Mouse (Mus musculus) CH12.LX (cell line): Measurements from ENCODE around the gene Top3a. TPM values are rescaled to one million over a fixed set of nuclear protein-coding genes. Genes with fewer than 3 reads are reported as not detected.

Experiments
- DNase-seq: peaks from one replicate; pipeline ENCODE4 v3.0.0-alpha.2; 2013; ENCODE audit errors: extremely low read depth
- H3K27ac ChIP-seq: 2 replicates; pipeline ENCODE4 v1.5.1; 2012; ENCODE audit warnings: low read depth, mild to moderate bottlenecking, control low read depth, moderate library complexity; ENCODE audit not compliant: insufficient read depth
- H3K27me3 ChIP-seq: replicated peaks from 2 replicates; pipeline ENCODE3; 2012; ENCODE audit warnings: inconsistent platforms
- H3K36me3 ChIP-seq, 2 experiments: replicated peaks in 1 of 2; 2 replicates each; pipeline versions ENCODE3 to v1.6.1; 2012; ENCODE audit warnings: inconsistent platforms in 1 of 2, low read length in 1 of 2, mild to moderate bottlenecking in 1 of 2, mixed read lengths in 1 of 2, moderate library complexity in 1 of 2; ENCODE audit not compliant: control insufficient read depth in 1 of 2, insufficient read depth in 1 of 2
- H3K4me1 ChIP-seq, 2 experiments: 2 replicates each; pipeline ENCODE4 v1.6.1; 2012; ENCODE audit warnings: inconsistent platforms in 1 of 2, moderate library complexity in 1 of 2; ENCODE audit not compliant: insufficient read depth in 2 of 2, control insufficient read depth in 1 of 2
- H3K4me2 ChIP-seq: 2 replicates; pipeline ENCODE4 v1.6.1; 2012; ENCODE audit warnings: low read depth, mild to moderate bottlenecking, control low read depth; ENCODE audit not compliant: poor library complexity, insufficient read depth, severe bottlenecking
- H3K4me3 ChIP-seq, 3 experiments: fragments of 150-350 bp in 1 of 3; sonication (generic) in 1 of 3; replicated peaks in 1 of 3; 2 replicates each; pipeline versions ENCODE3 to v1.5.1; 2011 to 2012; ENCODE audit warnings: low read depth in 2 of 3, low read length in 2 of 3, mild to moderate bottlenecking in 2 of 3, moderate library complexity in 2 of 3, control low read depth in 1 of 3, improper control_type of control experiment in 1 of 3, inconsistent platforms in 1 of 3, mixed read lengths in 1 of 3; ENCODE audit not compliant: poor library complexity in 1 of 3
- H3K79me2 ChIP-seq: replicated peaks from 2 replicates; pipeline ENCODE4 v1.6.1; 2012; ENCODE audit warnings: mild to moderate bottlenecking, moderate library complexity; ENCODE audit not compliant: control insufficient read depth, poor library complexity, insufficient read depth, severe bottlenecking; ENCODE audit errors: extremely low read depth
- H3K9ac ChIP-seq: 2 replicates; pipeline ENCODE4 v1.6.1; 2012; ENCODE audit warnings: low read depth, mild to moderate bottlenecking, control low read depth, moderate library complexity; ENCODE audit not compliant: insufficient read depth
- H3K9me3 ChIP-seq: replicated peaks from 2 replicates; pipeline ENCODE3; 2012; ENCODE audit warnings: low read length, inconsistent platforms, mixed read lengths
- BHLHE40 ChIP-seq: IDR thresholded peaks from 2 replicates; pipeline ENCODE4 v1.6.1; 2011; ENCODE audit warnings: mild to moderate bottlenecking, low read depth, low read length, improper control_type of control experiment
- CHD2 ChIP-seq: IDR thresholded peaks from 2 replicates; pipeline ENCODE4 v1.6.1; 2011; ENCODE audit warnings: low read length, improper control_type of control experiment
- CTCF ChIP-seq, 2 experiments: IDR thresholded peaks in 1 of 2; conservative IDR thresholded peaks in 1 of 2; 2 replicates each; pipeline ENCODE4 v1.5.1; 2011 to 2012; ENCODE audit warnings: low read depth in 2 of 2, low read length in 2 of 2, improper control_type of control experiment in 1 of 2, inconsistent platforms in 1 of 2, mild to moderate bottlenecking in 1 of 2, moderate library complexity in 1 of 2
- E2F4 ChIP-seq: IDR thresholded peaks from 2 replicates; pipeline ENCODE4 v1.6.1; 2011; ENCODE audit warnings: low read depth, low read length, improper control_type of control experiment; ENCODE audit not compliant: insufficient replicate concordance
- ELF1 ChIP-seq: IDR thresholded peaks from 2 replicates; pipeline ENCODE4 v1.6.1; 2014; ENCODE audit warnings: low read depth, mild to moderate bottlenecking, inconsistent platforms, low read length, improper control_type of control experiment
- ETS1 ChIP-seq: conservative IDR thresholded peaks from 2 replicates; pipeline ENCODE4 v1.6.1; 2012; ENCODE audit warnings: low read depth, mild to moderate bottlenecking, inconsistent platforms, low read length, improper control_type of control experiment, moderate library complexity
- GABPA ChIP-seq: IDR thresholded peaks from 2 replicates; pipeline ENCODE4 v1.6.1; 2012; ENCODE audit warnings: low read depth, low read length, improper control_type of control experiment, inconsistent platforms; ENCODE audit not compliant: insufficient replicate concordance
- HCFC1 ChIP-seq: IDR thresholded peaks from 2 replicates; pipeline ENCODE4 v1.6.1; 2012; ENCODE audit warnings: low read depth, mild to moderate bottlenecking, inconsistent platforms, low read length, improper control_type of control experiment
- JUN ChIP-seq: IDR thresholded peaks from 2 replicates; pipeline ENCODE4 v1.6.1; 2011; ENCODE audit warnings: low read depth, mild to moderate bottlenecking, low read length, improper control_type of control experiment, moderate library complexity; ENCODE audit not compliant: insufficient read depth
- KAT2A ChIP-seq: IDR thresholded peaks from 2 replicates; pipeline ENCODE4 v1.6.1; 2012; ENCODE audit warnings: low read length, improper control_type of control experiment, inconsistent platforms; ENCODE audit not compliant: insufficient replicate concordance
- MAFK ChIP-seq: IDR thresholded peaks from 2 replicates; pipeline ENCODE4 v1.6.1; 2011; ENCODE audit warnings: low read length, improper control_type of control experiment; ENCODE audit not compliant: insufficient replicate concordance
- MAX ChIP-seq: IDR thresholded peaks from 2 replicates; pipeline ENCODE4 v1.6.1; 2011; ENCODE audit warnings: low read length, improper control_type of control experiment
- MXI1 ChIP-seq: IDR thresholded peaks from 2 replicates; pipeline ENCODE4 v1.6.1; 2011; ENCODE audit warnings: mild to moderate bottlenecking, low read depth, low read length, improper control_type of control experiment
- MYC ChIP-seq: IDR thresholded peaks from 2 replicates; pipeline ENCODE4 v1.6.1; 2011; ENCODE audit warnings: low read depth, mild to moderate bottlenecking, improper control_type of control experiment, low read length
- NRF1 ChIP-seq: IDR thresholded peaks from 2 replicates; pipeline ENCODE4 v1.6.1; 2014; ENCODE audit warnings: low read depth, mild to moderate bottlenecking, inconsistent platforms, low read length, improper control_type of control experiment, moderate library complexity
- PAX5 ChIP-seq: IDR thresholded peaks from 2 replicates; pipeline ENCODE4 v1.6.1; 2012; ENCODE audit warnings: low read length, inconsistent platforms, mixed read lengths
- RAD21 ChIP-seq: IDR thresholded peaks from 2 replicates; pipeline ENCODE4 v1.6.1; 2011; ENCODE audit warnings: low read depth, mild to moderate bottlenecking, low read length, improper control_type of control experiment, moderate library complexity
- RCOR1 ChIP-seq: conservative IDR thresholded peaks from 2 replicates; pipeline ENCODE4 v1.6.1; 2012; ENCODE audit warnings: low read depth, mild to moderate bottlenecking, inconsistent platforms, low read length, improper control_type of control experiment
- SIN3A ChIP-seq: IDR thresholded peaks from 2 replicates; pipeline ENCODE4 v1.6.1; 2012; ENCODE audit warnings: low read length, improper control_type of control experiment, inconsistent platforms
- SMC3 ChIP-seq: IDR thresholded peaks from 2 replicates; pipeline ENCODE4 v1.6.1; 2011; ENCODE audit warnings: low read depth, low read length, improper control_type of control experiment
- TCF12 ChIP-seq: IDR thresholded peaks from 2 replicates; pipeline ENCODE4 v1.6.1; 2014; ENCODE audit warnings: low read depth, mild to moderate bottlenecking, inconsistent platforms, low read length, improper control_type of control experiment
- UBTF ChIP-seq: IDR thresholded peaks from 2 replicates; pipeline ENCODE4 v1.6.1; 2012; ENCODE audit warnings: low read depth, mild to moderate bottlenecking, inconsistent platforms, low read length, improper control_type of control experiment, moderate library complexity
- USF2 ChIP-seq: conservative IDR thresholded peaks from 2 replicates; pipeline ENCODE4 v1.6.1; 2011; ENCODE audit warnings: low read depth, low read length, improper control_type of control experiment
- ZC3H11A ChIP-seq: IDR thresholded peaks from 2 replicates; pipeline ENCODE4 v1.6.1; 2012; ENCODE audit warnings: low read depth, mild to moderate bottlenecking, inconsistent platforms, low read length, improper control_type of control experiment
- ZNF384 ChIP-seq: IDR thresholded peaks from 2 replicates; pipeline ENCODE4 v1.6.1; 2012; ENCODE audit warnings: low read depth, low read length, improper control_type of control experiment, inconsistent platforms
- dilution Hi-C: fragments of 300-500 bp; cut with MboI; formaldehyde crosslinking; loops from 2 replicates; pipeline ENCODE4 v1.14.3; 2020; ENCODE audit warnings: low sequenced_read_pairs; ENCODE audit not compliant: extremely low pct_unique_long_range_greater_than_20kb, extremely low pct_ligation_motif_present
- in situ Hi-C: fragments of 300-500 bp; cut with MboI; formaldehyde crosslinking; loops from 3 replicates; pipeline ENCODE4 v1.14.3; 2019; ENCODE audit warnings: low sequenced_read_pairs, low pct_ligation_motif_present, low pct_unique_long_range_greater_than_20kb, mixed read lengths
- polyA plus RNA-seq: library from polyadenylated mRNA; unstranded; fragments of >175 nt; gene quantifications from 2 replicates; pipeline ENCODE4 v1.2.1, GENCODE M21; 2012; ENCODE audit warnings: low read depth; ENCODE audit not compliant: insufficient read length
- total RNA-seq, 2 experiments: library from RNA; depleted of rRNA; stranded (reverse); fragments of 300-350 nt in 1 of 2; fragments of >200 nt in 1 of 2; gene quantifications; 2 replicates each; pipeline ENCODE4 v1.2.3; 2012 to 2014

Top3a gene
- total and polyA plus RNA-seq, 3 experiments = 19.6 to 43.7 (median 28.8) TPM

GRCm38 (mm10) chr11:60699524-60700075 is 77.6 kb downstream of the Top3a start, which contains the start of gene Llgl1 (continued):
- peak; percentile 72 for TF ChIP-seq TCF12
- TF ChIP-seq KAT2A = peak; percentile 95; the same call in 1 of the 2 replicates
- peak; percentile 74 for TF ChIP-seq ELF1
- no peak for TF ChIP-seq RAD21
- TF ChIP-seq UBTF = peak; percentile 88; the same call in 1 of the 2 replicates
- TF ChIP-seq ZNF384 = no peak
- peak; percentile 60 for TF ChIP-seq BHLHE40
- peak; percentile 96 for TF ChIP-seq HCFC1
- no peak for TF ChIP-seq USF2

- dilution Hi-C loops = no loop called here
- Histone ChIP-seq H3K4me2 (peak overlapping the region; percentile 60), H3K27ac (no peak overlapping the region), H3K4me1 (peaks cover 20 to 43% of the 10 kb centered on the region in 2 experiments), H3K79me2 (no peaks in the 10 kb centered on the region), H3K36me3 (peaks cover 0 to 5% of the 10 kb centered on the region in 2 experiments), H3K27me3 (peaks cover 14% of the 10 kb centered on the region), H3K4me3 (peak overlapping the region; percentile 84 to 94 (median 88)), H3K9ac (peak overlapping the region; percentile 93), H3K9me3 (no peaks in the 10 kb centered on the region)
- no peak for DNase-seq
- TF ChIP-seq MAFK (no peak), MXI1 (peak; percentile 52), CHD2 (no peak), RAD21 (no peak), RCOR1 (0 out of 2 replicates have a peak, but pooled peaks have one; percentile 22), SIN3A (no peak; the same call in 1 of the 2 replicates), ZC3H11A (no peak), MAX (peak; percentile 66; the same call in 1 of the 2 replicates), MYC (0 out of 2 replicates have a peak, but pooled peaks have one; percentile 60)
- in situ Hi-C loops = no loop called here
These were observed 78.2 kb downstream of the Top3a start for GRCm38 (mm10) chr11:60698806-60699523.

- in situ Hi-C loops = no loop called here
These were observed 79.6 kb downstream of the Top3a start for GRCm38 (mm10) chr11:60697561-60697960.

More at GRCm38 (mm10) chr11:60697561-60697960, 79.6 kb downstream of the Top3a start:
- dilution Hi-C loops = no loop called here
- no peak overlapping the region for H3K9ac ChIP-seq
- TF ChIP-seq ETS1 (no peak), GABPA (no peak), ZNF384 (peak; percentile 73), NRF1 (no peak), PAX5 (no peak), RAD21 (peak; percentile 59), ZC3H11A (no peak), E2F4 (no peak), MYC (0 out of 2 replicates have a peak, but pooled peaks have one; percentile 8), SMC3 (peak; percentile 57), JUN (no peak), CTCF (conservative IDR thresholded peaks at IDR 0.05 in 1 of 2, IDR thresholded peaks at IDR 0.05 in 1 of 2; ENCODE audit: low read depth in 2 of 2, low read length in 2 of 2) (peak; percentile 54 to 67; a peak in 3 of 4 replicates)
- no peak overlapping the region for H3K4me2 ChIP-seq
- H3K4me3 ChIP-seq = no peak overlapping the region
- peaks cover 9 to 29% of the 10 kb centered on the region in 2 experiments for H3K4me1 ChIP-seq
- peak; percentile 43 for DNase-seq
- H3K36me3 ChIP-seq = no peaks in the 10 kb centered on the region
- H3K27ac ChIP-seq = no peak overlapping the region
- no peaks in the 10 kb centered on the region for H3K79me2 ChIP-seq
- H3K27me3 ChIP-seq = peaks cover 22% of the 10 kb centered on the region
- H3K9me3 ChIP-seq = no peaks in the 10 kb centered on the region
